In genomic region chr4:62383207-62383606, GRCm38 (mm10) we compare ENCODE assay signal across 27 mouse cellular contexts. TPM values are rescaled to one million over a fixed set of nuclear protein-coding genes. Genes with fewer than 3 reads are reported as not detected.
"Had no signal": no experiment of that assay in that cellular context is flagged by ENCODE, and none has a peak within 500 bp of the region (broad histone marks: within the 10 kb centered on the region; RNA-seq: fewer than 3 reads in every experiment).

No protein-coding gene starts in this region.

- H3K4me3 ChIP-seq: layer of hippocampus, adult 2 months; limb, embryonic 10.5 days; limb, embryonic 13.5 days; myocyte; neural tube, embryonic 13.5 days; stomach, embryonic 15.5 days had no signal

- H3K9me3 ChIP-seq: limb, embryonic 10.5 days; limb, embryonic 13.5 days; neural tube, embryonic 13.5 days; stomach, embryonic 15.5 days had no signal

- H3K27me3 ChIP-seq: limb, embryonic 13.5 days; neural tube, embryonic 13.5 days; stomach, embryonic 15.5 days had no signal

- H3K4me1 ChIP-seq: limb, embryonic 10.5 days; limb, embryonic 13.5 days had no signal

- H3K27ac ChIP-seq: kidney, postnatal 0 days; layer of hippocampus, adult 2 months; limb, embryonic 10.5 days; limb, embryonic 13.5 days; neural tube, embryonic 13.5 days; stomach, embryonic 15.5 days had no signal

- H3K4me2 ChIP-seq: limb, embryonic 13.5 days; midbrain, embryonic 11.5 days; neural tube, embryonic 13.5 days; stomach, embryonic 15.5 days had no signal

- DNase-seq: layer of hippocampus, adult 9-11 months; lung, adult 2 months; lung, postnatal 14 days; lung, postnatal 4 days; midbrain, embryonic 14.5 days; retina, postnatal 1 day; right cerebral cortex, postnatal 25 days; spleen, adult 18-20 months; thymus, adult 2 months; thymus, postnatal 14 days; thymus, postnatal 4 days had no signal

- H3K9ac ChIP-seq: limb, embryonic 13.5 days; neural tube, embryonic 13.5 days; stomach, embryonic 15.5 days had no signal

RNA-seq across cellular contexts. Expression of gene Rnf183, which starts 51.8 kb away (rescaled TPM):
- total RNA-seq: layer of hippocampus, adult 2 months; layer of hippocampus, postnatal 25 days; left cerebral cortex, adult 18-20 months; left cerebral cortex, postnatal 25 days; liver, adult 2 months; megakaryocyte progenitor cell, adult 5-6 weeks; megakaryocyte-erythroid progenitor cell, adult 5-6 weeks; neutrophil, adult 5-6 weeks had no signal
- polyA plus RNA-seq: intestine, embryonic 14.5 days; limb, embryonic 10.5 days; limb, embryonic 13.5 days; liver, adult 2 months; midbrain, embryonic 11.5 days; midbrain, embryonic 14.5 days; myocyte; stomach, embryonic 15.5 days had no signal
